Mouse (Mus musculus) testis, adult 10 weeks (tissue): ENCODE results near the gene Magea8. TPM values are rescaled to one million over a fixed set of nuclear protein-coding genes. Genes with fewer than 3 reads are reported as not detected.

Experiments
- polyA plus RNA-seq: library from polyadenylated mRNA; stranded (reverse); fragments of 350-450 nt; fragmentation: Illumina TruSeq; extraction: RNeasy Lipid Tissue Mini Kit (QIAGEN cat#74804); gene quantifications from one replicate; pipeline ENCODE4 v1.2.3, GENCODE M21; 2014; ENCODE audit warnings: low read depth, low replicate concordance

Gene Magea8
- polyA plus RNA-seq, result 3.0 TPM

DNA sequence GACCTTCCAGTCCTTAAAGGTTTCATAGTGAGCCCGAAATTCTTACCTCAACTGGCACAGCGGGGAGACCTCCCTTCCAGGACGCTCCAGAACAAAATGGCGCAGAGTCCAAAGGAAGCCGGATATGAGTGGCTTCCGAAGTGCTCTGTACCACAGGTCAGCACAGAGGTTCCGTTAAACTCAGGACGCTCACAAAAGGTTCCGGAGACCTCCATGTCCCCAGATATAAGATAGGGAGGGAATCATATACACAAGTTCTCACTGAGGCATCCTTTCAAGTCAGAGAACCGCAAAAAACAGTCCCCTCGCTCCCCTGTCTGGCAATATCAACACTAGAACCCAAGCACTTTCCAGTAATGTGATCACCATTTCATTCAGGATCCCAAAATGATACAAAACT is at the start of gene Magea8:
Gene Magea8 (minus strand): TSS at position 101 of the 400 bp plus-strand sequence.

DNA sequence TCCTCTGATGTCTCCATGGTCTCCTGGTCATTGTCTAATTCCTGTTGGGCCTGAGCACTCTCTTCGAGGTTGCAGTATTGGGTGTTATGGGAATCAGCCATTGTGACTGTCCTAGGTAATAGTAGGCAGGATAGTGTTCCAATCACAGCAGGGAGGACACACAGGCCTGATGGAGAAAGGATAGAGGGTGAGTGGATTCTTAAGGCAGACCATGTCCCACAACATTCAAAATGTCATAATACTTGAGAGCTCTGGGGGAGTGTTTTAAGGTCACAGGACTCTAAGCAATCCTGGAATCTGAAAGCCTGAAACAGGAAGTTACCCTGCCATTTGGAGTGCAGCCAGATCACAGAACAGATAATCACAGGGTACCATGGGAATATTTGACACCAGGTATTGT is 46.2 kb downstream of the Magea8 start, which contains the start of gene Magea3:
Gene Magea3 (minus strand): TSS at position 101 of the 400 bp plus-strand sequence.

DNA sequence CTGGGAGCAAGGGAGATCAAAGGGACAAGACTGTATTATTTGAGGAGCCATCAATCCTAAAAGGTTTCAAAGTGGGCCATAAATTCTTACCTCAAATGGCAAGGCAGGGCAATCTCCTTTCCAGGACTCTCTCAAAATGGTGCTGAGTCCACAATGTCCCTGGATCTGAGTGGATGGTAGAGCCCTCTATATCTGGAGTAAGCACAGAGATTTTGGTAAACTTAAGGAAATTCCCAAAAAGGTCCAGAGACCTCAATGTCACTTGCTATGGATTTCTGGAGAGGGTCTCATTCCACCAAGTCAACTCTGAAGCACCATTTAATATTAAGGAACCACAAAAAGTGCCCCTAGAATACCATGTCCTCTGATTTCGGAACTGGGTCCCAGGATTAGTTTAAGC is 59.8 kb downstream of the Magea8 start, which contains the start of gene Magea6:
Gene Magea6 (minus strand): TSS at position 101 of the 400 bp plus-strand sequence.

Other genes starting within 250 kb of the Magea8 start
- gene Cldn34b1, start 105.6 kb downstream of the Magea8 start, polyA plus RNA-seq, result 24.0 TPM
- gene Magea6, start 59.9 kb downstream of the Magea8 start, polyA plus RNA-seq, result 1.1 TPM
- 1.5 TPM for gene Magea3, start 46.3 kb downstream of the Magea8 start, polyA plus RNA-seq
- gene Magea5, start 67.3 kb upstream of the Magea8 start, polyA plus RNA-seq, result 2.6 TPM
- gene Magea1, start 93.9 kb upstream of the Magea8 start, polyA plus RNA-seq, result not detected
- 1.2 TPM for gene Magea2, start 97.8 kb upstream of the Magea8 start, polyA plus RNA-seq
- gene Cldn34b2, start 132.6 kb upstream of the Magea8 start, polyA plus RNA-seq, result 31.6 TPM
- 21.9 TPM for gene Sat1, start 220.6 kb upstream of the Magea8 start, polyA plus RNA-seq